Mouse (Mus musculus): ENCODE data around the gene Olfr98. TPM values are rescaled to one million over a fixed set of nuclear protein-coding genes. Genes with fewer than 3 reads are reported as not detected.

Gene Olfr98
- polyA plus RNA-seq, 1 experiment = not detected

DNA sequence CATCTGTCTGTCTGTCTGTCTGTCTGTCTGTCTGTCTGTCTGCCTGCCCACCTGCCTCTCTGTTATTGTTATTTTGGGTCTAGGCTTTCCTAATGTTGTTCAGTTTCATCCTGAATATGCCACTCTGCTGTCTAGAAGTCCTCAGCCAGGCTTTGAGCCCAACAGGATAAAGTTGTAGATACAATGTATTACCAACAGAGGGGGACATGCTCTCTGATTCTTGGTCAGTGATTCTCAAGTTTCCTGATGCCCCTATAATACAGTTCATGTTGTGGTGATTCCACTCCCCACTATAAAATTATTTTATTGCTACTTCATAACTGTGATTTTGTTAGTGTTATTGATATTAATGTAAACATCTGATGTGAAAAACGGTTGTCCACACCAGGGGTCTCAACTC is 41.7 kb downstream of the Olfr98 start:
- Histone ChIP-seq H3K27me3 (ENCODE audit: control insufficient read depth, insufficient read depth, low read length) (no peaks in the 10 kb centered on the region), H3K4me3 (ENCODE audit: low read depth, low read length) (no peak overlapping the region), H3K4me1 (ENCODE audit: control insufficient read depth, insufficient read depth, insufficient read length, low read length) (no peaks in the 10 kb centered on the region), H3K36me3 (ENCODE audit: control insufficient read depth, insufficient read depth, low read length) (no peaks in the 10 kb centered on the region), H3K27ac (ENCODE audit: insufficient read depth, low read depth, low read length) (no peak overlapping the region)
- TF ChIP-seq POLR2A (IDR thresholded peaks at IDR 0.05; ENCODE audit: low read depth, low read length) (no peak), CTCF (IDR thresholded peaks at IDR 0.05; ENCODE audit: extremely low read depth, insufficient read length, insufficient replicate concordance, low read depth, low read length) (no peak)
- 16% methylated on average over 1 of the region's 1 CpGs for WGBS

DNA sequence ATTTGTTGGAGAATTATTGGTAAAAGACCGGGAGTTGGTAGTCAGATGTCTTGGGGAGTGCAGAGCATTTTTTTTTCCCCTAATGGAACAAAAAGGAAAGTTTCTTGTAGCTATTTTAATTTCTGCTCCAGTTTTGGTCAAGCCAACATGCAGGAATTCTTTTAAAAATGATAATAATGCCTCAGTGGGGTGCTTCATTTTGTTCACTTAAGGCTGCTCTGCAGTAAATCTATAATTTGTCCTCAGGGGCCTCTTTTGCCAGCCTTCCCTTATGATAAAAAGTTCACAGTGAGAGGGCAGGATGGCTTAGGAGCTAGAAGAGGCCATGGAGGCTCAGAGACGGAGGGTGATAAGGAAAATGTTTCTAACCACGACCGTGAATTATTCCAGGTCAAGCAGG is 43.7 kb downstream of the Olfr98 start, which contains the start of gene Olfr96:
Gene Olfr96, plus strand, starts transcription at position 301 of the 400 bp plus-strand sequence.
- 65% methylated on average over 4 of the region's 4 CpGs for WGBS
- Histone ChIP-seq H3K27me3 (ENCODE audit: control insufficient read depth, insufficient read depth, low read length) (no peaks in the 10 kb centered on the region), H3K27ac (ENCODE audit: insufficient read depth, low read depth, low read length) (no peak within 1 kb of the TSS), H3K4me3 (ENCODE audit: low read depth, low read length) (no peak within 1 kb of the TSS), H3K36me3 (ENCODE audit: control insufficient read depth, insufficient read depth, low read length) (no peaks in the 10 kb centered on the region), H3K4me1 (ENCODE audit: control insufficient read depth, insufficient read depth, insufficient read length, low read length) (no peaks in the 10 kb centered on the region)
- TF ChIP-seq POLR2A (IDR thresholded peaks at IDR 0.05; ENCODE audit: low read depth, low read length) = no peak
- TF ChIP-seq CTCF (IDR thresholded peaks at IDR 0.05; ENCODE audit: extremely low read depth, insufficient read length, insufficient replicate concordance, low read depth, low read length) = no peak

DNA sequence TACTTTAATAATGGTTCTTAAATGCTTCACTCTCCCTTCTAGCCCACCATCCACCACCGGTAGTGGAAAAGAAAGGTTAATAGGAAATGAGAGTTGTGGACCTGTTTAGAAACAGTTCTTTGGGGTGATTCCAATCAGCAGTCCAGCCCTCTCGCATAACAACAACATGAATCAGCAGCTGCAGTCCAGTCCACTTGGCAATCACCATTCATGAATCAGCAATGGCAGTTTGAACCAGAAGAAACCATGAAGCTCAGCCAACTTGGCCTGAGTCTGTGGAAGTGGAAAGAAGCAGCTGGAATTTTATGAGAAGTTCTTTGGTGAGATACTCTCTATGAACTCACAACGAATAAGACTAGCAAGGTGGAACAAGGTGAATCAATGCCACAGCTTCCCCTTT is 45.1 kb downstream of the Olfr98 start:
- Histone ChIP-seq H3K4me1 (ENCODE audit: control insufficient read depth, insufficient read depth, insufficient read length, low read length) (no peaks in the 10 kb centered on the region), H3K4me3 (ENCODE audit: low read depth, low read length) (no peak overlapping the region), H3K36me3 (ENCODE audit: control insufficient read depth, insufficient read depth, low read length) (no peaks in the 10 kb centered on the region), H3K27ac (ENCODE audit: insufficient read depth, low read depth, low read length) (no peak overlapping the region), H3K27me3 (ENCODE audit: control insufficient read depth, insufficient read depth, low read length) (no peaks in the 10 kb centered on the region)
- 78% methylated on average over 3 of the region's 3 CpGs for WGBS
- TF ChIP-seq CTCF (IDR thresholded peaks at IDR 0.05; ENCODE audit: extremely low read depth, insufficient read length, insufficient replicate concordance, low read depth, low read length) = no peak
- no peak for TF ChIP-seq POLR2A (IDR thresholded peaks at IDR 0.05; ENCODE audit: low read depth, low read length)

DNA sequence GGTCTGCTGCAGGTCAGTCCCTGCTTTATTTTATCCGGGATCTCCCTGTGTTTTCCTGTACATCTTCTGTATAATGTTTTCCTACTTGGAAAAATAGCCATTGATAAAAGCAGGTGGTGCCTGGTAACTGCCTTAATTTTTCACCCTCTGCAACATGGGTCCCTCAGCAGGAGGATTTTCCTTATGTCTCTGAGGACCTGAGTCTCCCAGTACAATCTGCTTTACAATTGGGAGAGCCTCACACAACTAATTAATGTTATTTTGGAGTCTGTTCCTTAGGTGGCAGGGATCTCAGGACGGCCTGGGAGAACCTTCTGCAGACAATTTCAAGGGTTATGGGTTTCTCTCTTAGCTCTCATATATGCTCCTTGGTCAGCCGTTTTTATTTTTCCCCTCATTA is 50.5 kb downstream of the Olfr98 start, which contains the start of gene Olfr95:
Gene Olfr95, minus strand, starts transcription at position 101 of the 400 bp plus-strand sequence.
- Histone ChIP-seq H3K27ac (ENCODE audit: insufficient read depth, low read depth, low read length) (no peak within 1 kb of the TSS), H3K4me1 (ENCODE audit: control insufficient read depth, insufficient read depth, insufficient read length, low read length) (no peaks in the 10 kb centered on the region), H3K27me3 (ENCODE audit: control insufficient read depth, insufficient read depth, low read length) (0 out of 2 replicates have a peak, but pooled peaks cover 3% of the 10 kb centered on the region), H3K4me3 (ENCODE audit: low read depth, low read length) (no peak within 1 kb of the TSS), H3K36me3 (ENCODE audit: control insufficient read depth, insufficient read depth, low read length) (no peaks in the 10 kb centered on the region)
- WGBS = 66% methylated on average over 3 of the region's 3 CpGs
- TF ChIP-seq CTCF (IDR thresholded peaks at IDR 0.05; ENCODE audit: extremely low read depth, insufficient read length, insufficient replicate concordance, low read depth, low read length) = no peak
- TF ChIP-seq POLR2A (IDR thresholded peaks at IDR 0.05; ENCODE audit: low read depth, low read length) = no peak

Other genes with a start within 250 kb of the Olfr98 start
- gene Mog, start 240.4 kb downstream of the Olfr98 start, polyA plus RNA-seq (2012; rRNA removed) = not detected in 2 replicates
- 7.3 and 14.5 TPM in 2 replicates for gene Gabbr1, start 217.8 kb downstream of the Olfr98 start, polyA plus RNA-seq (2012; rRNA removed)
- not detected in 2 replicates for gene Olfr90, start 175.2 kb downstream of the Olfr98 start, polyA plus RNA-seq (2012; rRNA removed)
- not detected in 2 replicates for gene Olfr91, start 165.5 kb downstream of the Olfr98 start, polyA plus RNA-seq (2012; rRNA removed)
- gene Olfr92, start 143.7 kb downstream of the Olfr98 start, polyA plus RNA-seq (2012; rRNA removed) = not detected in 2 replicates
- gene Olfr93, start 102.3 kb downstream of the Olfr98 start, polyA plus RNA-seq (2012; rRNA removed) = not detected in 2 replicates
- gene Ubd, start 69.9 kb downstream of the Olfr98 start, polyA plus RNA-seq (2012; rRNA removed) = 0.79 TPM in 1 of 2 replicates, not detected in the other
- not detected in 2 replicates for gene Olfr94, start 62.8 kb downstream of the Olfr98 start, polyA plus RNA-seq (2012; rRNA removed)
- gene Olfr95, start 50.6 kb downstream of the Olfr98 start, polyA plus RNA-seq (2012; rRNA removed) = not detected in 2 replicates
- not detected in 2 replicates for gene Olfr96, start 43.6 kb downstream of the Olfr98 start, polyA plus RNA-seq (2012; rRNA removed)
- not detected in 2 replicates for gene Olfr97, start 26.4 kb downstream of the Olfr98 start, polyA plus RNA-seq (2012; rRNA removed)
- 3.1 and 4.0 TPM in 2 replicates for gene H2-M3, start 6.5 kb upstream of the Olfr98 start, polyA plus RNA-seq (2012; rRNA removed)
- not detected in 2 replicates for gene Olfr99, start 19.7 kb upstream of the Olfr98 start, polyA plus RNA-seq (2012; rRNA removed)
- gene Olfr101, start 40.6 kb upstream of the Olfr98 start, polyA plus RNA-seq (2012; rRNA removed) = not detected in 2 replicates
- not detected in 2 replicates for gene Olfr102, start 53.3 kb upstream of the Olfr98 start, polyA plus RNA-seq (2012; rRNA removed)
- not detected in 2 replicates for gene Olfr103, start 75.9 kb upstream of the Olfr98 start, polyA plus RNA-seq (2012; rRNA removed)
- not detected in 2 replicates for gene Olfr104-ps, start 95.8 kb upstream of the Olfr98 start, polyA plus RNA-seq (2012; rRNA removed)
- not detected in 2 replicates for gene Olfr105-ps, start 115.3 kb upstream of the Olfr98 start, polyA plus RNA-seq (2012; rRNA removed)
- not detected in 2 replicates for gene Olfr106-ps, start 126.6 kb upstream of the Olfr98 start, polyA plus RNA-seq (2012; rRNA removed)
- not detected in 2 replicates for gene Olfr107, start 135.5 kb upstream of the Olfr98 start, polyA plus RNA-seq (2012; rRNA removed)
- gene Olfr108, start 181.7 kb upstream of the Olfr98 start, polyA plus RNA-seq (2012; rRNA removed) = not detected in 2 replicates
- gene Olfr109, start 195.2 kb upstream of the Olfr98 start, polyA plus RNA-seq (2012; rRNA removed) = not detected in 2 replicates
- gene H2-M2, start 219.8 kb upstream of the Olfr98 start, polyA plus RNA-seq (2012; rRNA removed) = 0.80 and 0.93 TPM in 2 replicates
- not detected in 2 replicates for gene Olfr110, start 228.7 kb upstream of the Olfr98 start, polyA plus RNA-seq (2012; rRNA removed)
- not detected in 2 replicates for gene Olfr111, start 244.3 kb upstream of the Olfr98 start, polyA plus RNA-seq (2012; rRNA removed)

All from small intestine, adult 2 months (tissue).